Mouse (Mus musculus): Measurements from ENCODE around the gene Csnk1e.

GRCm38 (mm10) chr15:79377681-79378080 lies 77.7 kb downstream of the Csnk1e start:
- TF ChIP-seq CTCF (IDR thresholded peaks at IDR 0.05; ENCODE audit: borderline replicate concordance, insufficient read depth, low read length): peak; percentile 41; the same call in 1 of the 2 replicates
- no peak for TF ChIP-seq POLR2A (IDR thresholded peaks at IDR 0.05; ENCODE audit: low read depth, low read length)

All from embryonic fibroblast, embryonic 13.5 days (primary cell).